Mouse (Mus musculus) R1 (cell line): ENCODE results near the gene Wfdc17.
A peak's percentile ranks its signal among the peaks of the same experiment; 100 is the strongest.

Experiments used
- DNase-seq: peaks from one replicate; pipeline ENCODE4 v3.0.0-alpha.2; 2018; ENCODE audit warnings: low read depth, low spot score

Wfdc17 gene

DNA sequence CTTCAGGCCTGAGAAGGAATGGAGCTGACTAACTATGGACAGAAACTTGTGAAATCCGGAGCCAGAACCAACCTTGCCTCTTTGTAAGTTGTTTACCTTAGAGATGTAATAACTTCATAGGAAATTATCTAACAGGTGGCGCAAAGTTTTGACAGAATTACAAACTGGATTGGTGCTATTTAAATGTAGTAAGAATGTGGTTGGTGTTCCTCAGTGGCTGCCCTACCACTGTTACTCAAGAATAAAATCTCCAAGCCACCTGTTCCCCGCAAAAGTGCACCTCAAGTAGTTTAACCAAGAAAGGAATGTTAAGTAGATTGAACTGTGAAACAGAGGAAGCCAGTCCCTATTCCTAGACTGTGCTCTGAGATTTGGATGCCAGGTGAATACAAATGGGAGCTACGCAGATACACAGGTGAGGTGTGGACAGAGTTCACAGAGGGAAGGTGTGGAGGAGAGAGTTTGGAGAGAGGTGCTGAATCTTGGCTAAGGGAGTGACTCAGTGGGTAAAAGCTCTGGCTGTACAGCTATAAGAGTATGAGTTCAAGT, 36.7 kb downstream of the Wfdc17 start:
- DNase-seq: no peak

DNA sequence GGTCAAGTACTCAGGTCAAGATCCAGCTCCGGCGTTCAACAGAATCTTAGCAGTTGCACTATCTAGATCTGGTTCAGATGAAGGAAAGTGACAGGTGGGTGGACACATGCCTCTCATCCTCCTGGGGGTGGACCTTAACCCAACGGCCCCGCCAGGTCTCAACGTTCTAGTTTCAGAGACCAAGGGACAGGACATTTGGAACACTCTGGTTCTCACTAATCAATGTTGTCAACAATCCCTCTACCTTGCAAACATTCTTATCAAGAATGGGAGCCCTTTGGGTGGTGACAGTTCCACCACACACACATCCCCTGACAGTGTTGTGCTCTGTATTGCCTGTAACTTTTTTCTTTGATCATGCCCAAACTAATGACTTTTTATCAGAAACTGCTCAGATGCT, 38.0 kb downstream of the Wfdc17 start:
- DNase-seq: no peak

DNA sequence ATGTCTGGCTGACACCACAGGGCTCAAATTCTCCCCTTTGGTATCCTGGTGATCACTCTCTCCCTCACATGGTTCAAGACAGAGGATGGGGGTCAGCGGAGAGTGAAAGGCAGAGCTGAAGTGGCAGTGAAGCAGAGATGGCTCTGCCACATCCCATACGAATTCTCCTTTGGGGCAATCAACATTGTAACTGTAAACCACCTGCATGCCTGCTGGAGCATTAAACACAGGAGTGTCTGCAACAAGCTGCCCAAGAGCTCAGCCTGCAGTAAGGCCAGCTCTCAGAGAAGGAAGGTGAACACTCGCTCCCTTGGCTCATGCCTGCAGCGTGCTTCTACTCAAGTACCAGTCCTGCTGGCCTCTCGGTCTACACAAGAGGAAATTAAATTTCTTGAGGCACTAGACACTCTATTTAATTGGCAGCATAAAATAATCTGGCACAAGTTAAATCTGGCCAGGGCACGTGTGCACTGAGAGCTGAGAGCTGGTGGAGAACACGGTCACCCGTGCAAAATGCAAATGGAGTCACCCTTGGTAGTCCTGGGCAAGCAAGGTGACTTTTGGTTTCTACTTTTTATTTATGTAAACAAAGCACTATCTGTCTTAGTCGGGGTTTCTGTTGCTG, 39.1 kb downstream of the Wfdc17 start:
- DNase-seq: no peak

DNA sequence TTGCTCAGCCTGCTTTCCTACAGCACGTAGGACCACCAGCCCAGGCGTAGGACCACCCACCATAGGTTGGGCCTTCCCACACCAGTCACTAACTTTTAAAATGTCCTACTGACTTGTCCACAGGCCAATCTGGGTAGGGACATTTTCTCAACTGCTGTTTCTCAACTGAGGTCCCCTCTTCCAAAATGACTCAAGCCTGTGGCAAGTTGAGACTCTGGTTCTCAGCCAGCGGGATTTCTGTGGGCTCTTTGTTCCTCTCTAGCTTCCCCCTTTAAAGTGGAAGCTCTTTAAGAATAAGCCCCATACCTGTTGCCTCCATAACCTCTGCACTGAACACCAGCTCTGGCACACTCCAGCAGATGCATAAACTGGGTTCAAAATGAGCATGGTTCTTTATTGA, 39.7 kb downstream of the Wfdc17 start:
- DNase-seq: no peak

DNA sequence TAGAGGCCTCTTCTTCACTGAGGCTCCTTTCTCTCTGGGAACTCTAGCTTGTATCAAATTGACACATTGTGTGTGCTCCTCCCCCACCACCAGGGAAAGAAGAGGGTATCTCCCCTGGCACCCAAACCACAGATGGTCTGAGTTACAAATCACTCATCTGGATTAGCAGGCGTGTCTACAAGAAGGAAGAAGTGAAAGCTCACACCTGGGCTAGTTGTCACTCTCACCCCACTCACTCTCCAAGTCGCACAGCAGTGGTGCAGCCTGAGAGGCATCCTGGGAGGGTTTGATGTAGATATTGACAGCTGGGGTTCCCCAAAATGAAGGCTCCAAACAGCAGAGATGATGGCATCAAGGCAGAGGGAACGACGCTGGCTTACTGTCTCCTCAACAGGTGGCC, 42.4 kb downstream of the Wfdc17 start:
- DNase-seq: no peak

DNA sequence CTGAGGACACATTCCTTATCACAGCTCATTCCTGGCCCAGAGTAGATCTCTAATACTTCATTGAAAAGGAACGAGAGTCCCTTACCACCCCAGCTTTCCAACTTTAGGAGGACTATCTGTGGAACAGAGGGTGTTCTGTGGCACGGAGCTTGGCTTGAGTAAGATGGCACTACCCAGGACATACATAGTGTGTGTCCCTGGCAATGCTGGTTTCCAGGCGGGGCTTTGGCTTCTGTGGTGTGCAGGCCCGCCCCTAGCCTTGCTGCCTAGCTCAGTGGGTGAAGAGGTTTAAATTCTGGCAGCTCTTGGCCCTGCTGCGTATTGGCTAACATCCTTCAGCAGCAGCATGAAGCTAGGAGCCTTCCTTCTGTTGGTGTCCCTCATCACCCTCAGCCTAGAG, 42.9 kb downstream of the Wfdc17 start, which contains the start of gene Wfdc21:
TSS of gene Wfdc21 (plus strand) at position 260 of the 400 bp plus-strand sequence.
- no peak for DNase-seq

DNA sequence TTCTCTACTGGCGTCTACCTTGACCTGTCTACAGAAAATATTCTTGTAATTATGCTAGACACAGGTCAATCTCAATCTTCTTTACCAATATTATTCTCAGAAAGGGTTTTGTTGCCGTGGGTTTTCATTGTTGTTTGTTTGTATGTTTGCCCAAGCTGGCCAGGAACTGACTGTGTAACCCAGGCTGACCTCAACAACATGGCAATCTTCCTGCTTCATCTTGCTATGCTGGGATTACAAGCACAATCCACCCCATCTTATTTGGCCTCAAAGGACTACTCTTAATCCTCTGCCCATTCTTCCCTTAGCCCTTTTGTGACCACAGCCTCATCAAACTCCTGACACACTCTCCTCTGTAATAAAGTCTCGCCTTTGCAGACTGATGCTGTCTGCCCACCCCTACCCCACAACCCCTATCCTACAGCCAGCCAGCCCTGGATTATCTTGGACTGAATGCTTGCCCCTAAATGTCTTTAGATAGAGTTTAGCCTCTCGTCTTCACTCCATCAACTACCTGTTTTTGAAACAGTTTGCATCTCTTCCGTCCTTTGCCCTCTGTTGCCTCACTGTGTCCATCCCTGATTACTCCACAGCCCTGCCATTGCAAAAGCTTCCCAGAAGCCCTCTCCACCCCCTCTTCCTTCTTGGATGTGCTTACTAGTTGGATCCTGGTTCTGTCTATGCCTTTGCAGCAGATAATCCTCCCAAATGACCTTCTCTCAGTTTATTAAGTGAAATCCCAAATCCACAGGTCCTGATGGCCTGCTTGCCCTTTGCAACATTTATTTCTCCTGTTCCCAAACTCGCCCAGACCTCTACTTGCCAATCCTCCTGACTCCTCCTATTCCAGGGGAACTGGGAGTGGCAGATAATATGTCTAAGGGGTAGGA, 43.8 kb downstream of the Wfdc17 start:
- DNase-seq: no peak

DNA sequence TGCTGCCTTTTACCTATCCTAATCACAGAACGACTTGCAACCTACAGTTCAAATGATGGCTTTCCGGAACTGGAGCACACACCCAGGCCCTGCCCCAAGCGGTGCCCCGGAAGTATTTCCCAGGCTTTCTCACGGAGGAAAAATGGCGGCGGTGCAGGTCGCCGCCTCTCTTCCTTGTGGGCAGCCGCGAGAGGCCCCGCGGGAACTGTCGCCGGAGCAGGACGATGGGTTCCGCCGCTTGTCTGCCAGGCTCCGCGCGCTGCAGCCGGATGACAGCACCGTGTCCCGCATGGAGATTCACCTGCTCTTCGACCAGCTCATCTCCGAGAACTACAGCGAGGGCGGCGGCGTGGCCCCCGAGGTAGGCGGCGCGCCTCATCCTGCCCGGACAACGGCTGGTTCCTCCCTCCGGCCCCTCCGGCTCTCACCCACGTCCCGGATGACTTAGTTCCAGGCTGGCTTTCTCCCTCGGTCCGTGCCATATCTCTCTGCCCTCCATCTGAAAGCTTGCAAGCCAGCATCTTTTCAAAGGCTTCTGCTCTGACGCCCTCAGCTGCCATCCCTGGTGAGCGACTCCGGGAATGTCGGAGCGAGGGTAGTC, 49.9 kb downstream of the Wfdc17 start, which contains the start of gene Heatr6:
TSS of gene Heatr6 (plus strand) at position 116 of the 601 bp plus-strand sequence.
- DNase-seq: peak; percentile 93

DNA sequence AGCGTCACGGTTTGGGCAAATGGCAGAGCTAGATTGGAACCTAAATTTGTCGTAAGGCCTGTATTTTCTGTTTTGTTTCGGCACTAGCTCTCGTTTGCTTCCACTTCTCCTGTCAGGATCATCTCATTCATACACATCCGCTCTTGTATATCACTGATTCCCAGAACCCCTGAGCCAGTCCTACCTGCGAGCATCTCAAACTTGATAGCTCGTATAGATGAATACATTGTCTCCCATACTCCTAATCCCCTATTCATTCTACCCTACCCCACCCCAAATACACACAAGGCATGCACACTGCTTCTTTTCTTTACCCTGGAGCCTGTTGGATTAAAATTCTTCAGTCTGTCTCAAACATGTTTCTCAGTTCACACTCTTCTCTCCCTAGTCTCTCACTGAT, 50.4 kb downstream of the Wfdc17 start:
- DNase-seq: no peak
